Comparison of ENCODE assay signal across 14 mouse cellular contexts in the genomic region with DNA sequence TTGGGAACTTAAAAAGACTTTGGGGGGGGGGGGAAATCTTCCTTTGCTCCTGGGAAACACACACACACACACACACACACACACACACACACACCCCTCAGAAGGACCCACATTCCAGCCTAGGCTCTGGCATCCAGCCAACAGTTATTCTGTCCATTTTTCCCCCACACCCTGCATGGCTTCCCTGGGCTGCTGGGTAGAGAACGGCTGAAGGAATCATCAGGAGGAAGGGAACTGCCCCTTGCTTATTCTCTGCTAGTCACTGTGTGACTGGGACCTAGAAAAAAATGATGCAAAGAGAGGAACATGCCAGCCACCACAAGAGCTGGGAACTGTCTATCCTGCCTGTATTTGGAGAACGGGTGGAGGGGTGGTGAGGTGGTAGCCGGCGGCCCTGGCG.
A peak's percentile ranks its signal among the peaks of the same experiment; 100 is the strongest.
DNase-seq lines count a peak whose midpoint lies in the region; ATAC-seq and TF ChIP-seq lines count a peak whose summit lies in the region.
"Had no signal": no experiment of that assay in that cellular context is flagged by ENCODE, and none has a peak within 500 bp of the region (broad histone marks: within the 10 kb centered on the region; RNA-seq: fewer than 3 reads in every experiment).

No protein-coding gene starts in this region.

- no peak for TF ChIP-seq EP300 in stomach, postnatal 0 days (optimal IDR thresholded peaks at IDR 0.05)

- H3K27me3 ChIP-seq in kidney, embryonic 15.5 days = peaks cover 10% of the 10 kb centered on the region
- 0 out of 2 replicates have a peak, but pooled peaks cover 5% of the 10 kb centered on the region for H3K27me3 ChIP-seq in stomach, embryonic 15.5 days (replicated peaks)
- no peaks in the 10 kb centered on the region; the same call in 1 of the 2 replicates for H3K27me3 ChIP-seq in stomach, postnatal 0 days (ENCODE audit: control insufficient read depth, insufficient read depth, low read length)
- H3K27me3 ChIP-seq in stomach, embryonic 16.5 days (ENCODE audit: control insufficient read depth, insufficient read depth, low read length) = no peaks in the 10 kb centered on the region; the same call in 1 of the 2 replicates
- H3K27me3 ChIP-seq: Patski had no signal

- no peak for TF ChIP-seq CTCF in stomach, postnatal 0 days (IDR thresholded peaks at IDR 0.05; ENCODE audit: low read depth)

- no peak overlapping the region for H3K9ac ChIP-seq in kidney, embryonic 15.5 days
- no peak overlapping the region for H3K9ac ChIP-seq in stomach, embryonic 15.5 days
- H3K9ac ChIP-seq in stomach, postnatal 0 days (ENCODE audit: low read length) = no peak overlapping the region
- H3K9ac ChIP-seq in stomach, embryonic 16.5 days (ENCODE audit: low read length) = no peak overlapping the region
- H3K9ac ChIP-seq: limb, embryonic 15.5 days; midbrain, embryonic 12.5 days had no signal

- no peak for ATAC-seq in kidney, embryonic 15.5 days (replicated peaks; ENCODE audit: low FRiP score)
- ATAC-seq in stomach, embryonic 15.5 days (ENCODE audit: insufficient read depth, low FRiP score, low read depth) = no peak; the same call in 1 of the 2 replicates
- no peak for ATAC-seq in stomach, postnatal 0 days (ENCODE audit: low FRiP score, low TSS enrichment)
- ATAC-seq in stomach, embryonic 16.5 days (ENCODE audit: insufficient read depth, low FRiP score) = peak; percentile 61; the same call in 1 of the 2 replicates
- ATAC-seq: Patski had no signal

- H3K4me3 ChIP-seq in kidney, embryonic 15.5 days (replicated peaks) = no peak overlapping the region
- H3K4me3 ChIP-seq in stomach, embryonic 15.5 days (replicated peaks) = no peak overlapping the region
- H3K4me3 ChIP-seq in stomach, postnatal 0 days (ENCODE audit: low read depth, low read length) = no peak overlapping the region
- no peak overlapping the region for H3K4me3 ChIP-seq in stomach, embryonic 16.5 days (replicated peaks; ENCODE audit: low read length)
- H3K4me3 ChIP-seq: limb, embryonic 15.5 days; midbrain, embryonic 12.5 days had no signal

- H3K4me1 ChIP-seq in kidney, embryonic 15.5 days = peaks cover 18% of the 10 kb centered on the region
- peaks cover 10% of the 10 kb centered on the region for H3K4me1 ChIP-seq in stomach, embryonic 15.5 days
- no peaks in the 10 kb centered on the region for H3K4me1 ChIP-seq in stomach, postnatal 0 days (replicated peaks; ENCODE audit: control insufficient read depth, insufficient read depth)
- peaks cover 6% of the 10 kb centered on the region; the same call in 1 of the 2 replicates for H3K4me1 ChIP-seq in stomach, embryonic 16.5 days (ENCODE audit: control insufficient read depth, insufficient read depth, low read length)

- H3K9me3 ChIP-seq in kidney, embryonic 15.5 days (replicated peaks) = no peaks in the 10 kb centered on the region
- H3K9me3 ChIP-seq in stomach, embryonic 15.5 days = no peaks in the 10 kb centered on the region
- no peaks in the 10 kb centered on the region for H3K9me3 ChIP-seq in stomach, postnatal 0 days (ENCODE audit: control insufficient read depth, low read length)
- no peaks in the 10 kb centered on the region for H3K9me3 ChIP-seq in stomach, embryonic 16.5 days (replicated peaks; ENCODE audit: control insufficient read depth, low read length)
- H3K9me3 ChIP-seq: limb, embryonic 15.5 days; midbrain, embryonic 12.5 days had no signal

- H3K4me2 ChIP-seq in kidney, embryonic 15.5 days = peak overlapping the region; percentile 47
- H3K4me2 ChIP-seq in stomach, embryonic 15.5 days = peak overlapping the region; percentile 37; the same call in 1 of the 2 replicates
- H3K4me2 ChIP-seq in stomach, postnatal 0 days (replicated peaks; ENCODE audit: low read depth) = no peak overlapping the region
- 0 out of 2 replicates have a peak overlapping the region, but pooled peaks have one; percentile 9 for H3K4me2 ChIP-seq in stomach, embryonic 16.5 days (ENCODE audit: low read depth, low read length)
- H3K4me2 ChIP-seq: midbrain, embryonic 12.5 days had no signal

- 39% methylated on average over 5 of the region's 5 CpGs for WGBS in kidney, embryonic 15.5 days
- WGBS in stomach, embryonic 15.5 days = 25% methylated on average over 5 of the region's 5 CpGs
- 19% methylated on average over 5 of the region's 5 CpGs for WGBS in stomach, postnatal 0 days
- WGBS in stomach, embryonic 16.5 days = 19% methylated on average over 5 of the region's 5 CpGs

- DNase-seq in cerebellum, postnatal 14 days = peak; percentile 48 to 49
- no peak for DNase-seq in cerebellum, adult 11-12 months
- no peak for DNase-seq in kidney, adult 18-20 months
- DNase-seq in stomach, postnatal 0 days (ENCODE audit: low spot score) = no peak
- no peak for DNase-seq in frontal cortex, postnatal 25 days (ENCODE audit: low spot score in 2 of 2)
- DNase-seq: B cell, adult 2 months; embryo, embryonic 11 days; thymus, adult 2 months had no signal

- no peak overlapping the region for H3K27ac ChIP-seq in kidney, embryonic 15.5 days
- H3K27ac ChIP-seq in stomach, embryonic 15.5 days = no peak overlapping the region
- no peak overlapping the region for H3K27ac ChIP-seq in stomach, postnatal 0 days (replicated peaks)
- no peak overlapping the region for H3K27ac ChIP-seq in stomach, embryonic 16.5 days (ENCODE audit: low read length)
- H3K27ac ChIP-seq: limb, embryonic 15.5 days; midbrain, embryonic 12.5 days had no signal

- no peaks in the 10 kb centered on the region for H3K36me3 ChIP-seq in kidney, embryonic 15.5 days
- no peaks in the 10 kb centered on the region for H3K36me3 ChIP-seq in stomach, embryonic 15.5 days
- H3K36me3 ChIP-seq in stomach, postnatal 0 days (ENCODE audit: control insufficient read depth, insufficient read depth, low read length) = no peaks in the 10 kb centered on the region
- no peaks in the 10 kb centered on the region for H3K36me3 ChIP-seq in stomach, embryonic 16.5 days (ENCODE audit: control insufficient read depth, insufficient read depth, low read length)
- H3K36me3 ChIP-seq: limb, embryonic 15.5 days; midbrain, embryonic 12.5 days had no signal

Comparison
In these comparisons a context has a peak if more than half of its experiments do, and no peak if none do; other contexts are left out.
1. DNase-seq: peak in cerebellum, postnatal 14 days (2 of 2); none in cerebellum, adult 11-12 months (single experiment), kidney, adult 18-20 months (single experiment), stomach, postnatal 0 days (single experiment) and frontal cortex, postnatal 25 days (0 of 2).